Mouse (Mus musculus) kidney, postnatal 0 days (tissue): Measurements from ENCODE around the gene Lmcd1. TPM values are rescaled to one million over a fixed set of nuclear protein-coding genes. Genes with fewer than 3 reads are reported as not detected.

Experiments used
- ATAC-seq: fragments of 200-750 bp; cut with Nextera tagmentation; replicated peaks from 2 replicates; pipeline ENCODE4 v1.8.0; 2017; ENCODE audit warnings: low read depth, moderate number of reproducible peaks, moderate TSS enrichment, moderate library complexity; ENCODE audit not compliant: low FRiP score
- DNase-seq: peaks from one replicate; pipeline ENCODE4 v3.0.0-alpha.2; 2016; ENCODE audit warnings: low spot score
- H3K27ac ChIP-seq: fragments of 300-500 bp; sonication (generic); 2 replicates; pipeline ENCODE4 v1.5.1; 2014; ENCODE audit warnings: mild to moderate bottlenecking
- H3K27me3 ChIP-seq: fragments of 300-500 bp; sonication (generic); 2 replicates; pipeline ENCODE4 v1.6.1; 2014; ENCODE audit warnings: low read length, mixed read lengths; ENCODE audit not compliant: insufficient read depth
- H3K36me3 ChIP-seq: fragments of 300-500 bp; sonication (generic); 2 replicates; pipeline ENCODE4 v1.6.1; 2014; ENCODE audit warnings: low read length, mixed read lengths; ENCODE audit not compliant: insufficient read depth
- H3K4me1 ChIP-seq: fragments of 300-500 bp; sonication (generic); replicated peaks from 2 replicates; pipeline ENCODE4 v1.6.1; 2014; ENCODE audit warnings: antibody characterized with exemption, low read length, mixed read lengths; ENCODE audit not compliant: insufficient read depth
- H3K4me2 ChIP-seq: fragments of 300-500 bp; sonication (generic); 2 replicates; pipeline ENCODE4 v1.6.1; 2014; ENCODE audit warnings: mild to moderate bottlenecking, low read length, moderate library complexity, mixed read lengths
- H3K4me3 ChIP-seq: fragments of 300-500 bp; sonication (generic); replicated peaks from 2 replicates; pipeline ENCODE4 v1.5.1; 2014; ENCODE audit warnings: low read depth, low read length
- H3K9ac ChIP-seq: fragments of 300-500 bp; sonication (generic); 2 replicates; pipeline ENCODE4 v1.6.1; 2014; ENCODE audit warnings: low read depth, low read length
- H3K9me3 ChIP-seq: fragments of 300-500 bp; sonication (generic); replicated peaks from 2 replicates; pipeline ENCODE4 v1.6.1; 2016; ENCODE audit warnings: low read length, inconsistent platforms, mixed read lengths
- CTCF ChIP-seq: IDR thresholded peaks from 2 replicates; pipeline ENCODE4 v1.5.1; 2016; ENCODE audit warnings: antibody characterized with exemption, low read depth, mild to moderate bottlenecking, moderate library complexity
- WGBS: fragments of 180-500 bp; shearing (Covaris S2); extraction: QIAGEN DNeasy Blood & Tissue Kit; methylation state at CpG from one replicate; pipeline ENCODE4 v1.1.7; 2014; 5-methylcytosine and 5-hydroxymethylcytosine counted together
- polyA plus RNA-seq: library from polyadenylated mRNA; unstranded; fragments of >200 nt; fragmentation: Nextera tagmentation; extraction: Ambion mirVana; gene quantifications from 2 replicates; pipeline ENCODE4 v1.2.1, GENCODE M21; 2015

The Lmcd1 gene
- polyA plus RNA-seq, 1 experiment from 2014 or later = 34.4 TPM

DNA sequence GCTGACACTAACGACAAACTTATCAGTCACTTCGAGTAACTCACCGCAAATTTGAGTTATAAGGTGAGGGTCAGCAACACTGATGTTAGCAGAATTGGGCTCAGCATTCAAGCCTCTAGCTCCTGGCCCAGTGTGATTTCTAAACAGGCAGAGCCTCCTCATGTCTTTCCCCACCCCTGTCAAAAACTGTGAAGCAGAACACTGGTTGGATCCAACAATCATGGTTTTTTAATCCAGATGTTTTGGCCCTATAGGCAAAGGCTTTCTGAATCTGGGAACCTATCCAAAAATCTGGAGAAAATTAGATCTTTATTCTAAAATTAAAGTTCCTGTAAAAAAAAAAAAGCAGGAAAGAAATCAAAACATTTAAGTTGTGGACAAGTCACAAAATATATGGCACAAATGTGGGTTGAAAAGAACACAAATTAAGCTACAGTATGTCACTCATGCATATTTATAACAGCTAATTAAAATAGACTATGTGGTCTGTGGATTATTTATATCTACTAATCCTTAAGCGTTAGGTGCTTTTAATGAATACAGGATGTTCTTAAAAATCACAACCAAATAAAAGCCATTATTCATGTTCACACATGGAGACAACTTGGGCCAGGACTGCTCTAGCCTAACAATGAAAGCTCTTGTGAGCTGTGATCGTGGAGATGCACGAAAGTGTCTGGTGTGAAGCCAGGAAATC lies 5.7 kb upstream of the Lmcd1 start:
- Histone ChIP-seq H3K4me3 (no peak overlapping the region), H3K4me2 (no peak overlapping the region), H3K9me3 (no peaks in the 10 kb centered on the region), H3K9ac (no peak overlapping the region), H3K27me3 (no peaks in the 10 kb centered on the region), H3K27ac (no peak overlapping the region), H3K4me1 (no peaks in the 10 kb centered on the region), H3K36me3 (no peaks in the 10 kb centered on the region)
- ATAC-seq = no peak
- TF ChIP-seq CTCF = no peak
- 63% methylated on average over 6 of the region's 6 CpGs for WGBS
- DNase-seq = peak; percentile 53

GRCm38 (mm10) chr6:112274261-112275055 lies 900 bp downstream of the Lmcd1 start:
- peak; percentile 81 for DNase-seq
- H3K4me1 ChIP-seq = peaks cover 14% of the 10 kb centered on the region; the same call in 1 of the 2 replicates
- 25% methylated on average over 9 of the region's 9 CpGs for WGBS
- H3K27ac ChIP-seq = peak overlapping the region; percentile 70
- TF ChIP-seq CTCF = no peak
- no peaks in the 10 kb centered on the region for H3K9me3 ChIP-seq
- peak overlapping the region; percentile 67 for H3K4me2 ChIP-seq
- 0 out of 2 replicates have a peak overlapping the region, but pooled peaks have one; percentile 24 for H3K9ac ChIP-seq
- peak overlapping the region; percentile 31 for H3K4me3 ChIP-seq
- ATAC-seq = peak; percentile 63
- no peaks in the 10 kb centered on the region for H3K36me3 ChIP-seq
- no peaks in the 10 kb centered on the region for H3K27me3 ChIP-seq

DNA sequence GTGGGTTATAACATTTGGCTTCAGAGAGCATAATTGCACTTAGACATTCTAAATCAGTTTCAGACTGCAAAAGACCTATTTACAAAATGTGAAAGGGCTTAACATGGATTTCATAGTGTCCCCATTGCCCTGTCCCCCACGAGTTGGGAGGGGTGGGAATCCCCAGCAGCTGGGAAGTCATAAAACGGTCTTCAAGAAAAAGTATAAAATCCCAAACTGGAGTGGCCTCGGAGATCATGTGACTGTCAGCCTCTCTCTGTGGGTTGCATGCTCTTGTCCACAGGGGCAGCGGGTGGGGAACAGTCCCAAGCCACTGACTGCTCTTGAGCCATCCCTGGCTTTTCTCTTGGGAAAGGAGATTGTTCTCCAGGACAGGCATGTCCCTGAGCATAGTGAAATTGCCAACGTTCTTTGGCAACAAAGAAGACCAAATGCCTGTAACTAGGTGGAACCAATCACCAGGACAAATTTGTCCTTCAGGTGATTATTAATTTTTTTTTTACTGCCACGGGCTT lies 2.2 kb downstream of the Lmcd1 start:
- no peaks in the 10 kb centered on the region for H3K9me3 ChIP-seq
- H3K27ac ChIP-seq = no peak overlapping the region
- H3K4me2 ChIP-seq = 0 out of 2 replicates have a peak overlapping the region, but pooled peaks have one; percentile 67
- 55% methylated on average over 6 of the region's 6 CpGs for WGBS
- no peaks in the 10 kb centered on the region for H3K36me3 ChIP-seq
- no peaks in the 10 kb centered on the region for H3K27me3 ChIP-seq
- DNase-seq = peak; percentile 46
- peaks cover 14% of the 10 kb centered on the region; the same call in 1 of the 2 replicates for H3K4me1 ChIP-seq
- H3K9ac ChIP-seq = no peak overlapping the region
- no peak for ATAC-seq
- H3K4me3 ChIP-seq = no peak overlapping the region
- TF ChIP-seq CTCF = no peak

DNA sequence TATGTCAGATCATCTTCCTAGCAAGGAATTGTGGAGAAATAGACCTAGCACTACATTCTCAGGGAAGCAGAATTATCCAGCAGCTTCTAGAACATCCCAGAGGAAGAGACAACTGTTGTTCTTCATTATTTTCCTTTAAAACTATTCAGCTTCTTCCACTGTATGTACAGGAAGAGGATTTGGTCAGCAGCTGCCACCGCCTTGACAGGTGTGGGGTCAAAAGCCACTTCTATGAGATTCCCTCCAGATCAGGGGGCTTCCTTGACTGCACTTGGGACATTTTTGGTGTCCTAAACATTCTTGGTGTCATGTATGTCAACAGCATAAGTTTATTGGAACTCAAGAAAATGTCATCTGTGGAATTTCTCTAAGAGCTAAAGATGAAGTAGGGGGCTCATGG lies 5.2 kb downstream of the Lmcd1 start:
- no peak for ATAC-seq
- no peaks in the 10 kb centered on the region for H3K36me3 ChIP-seq
- no peak for DNase-seq
- no peak overlapping the region for H3K27ac ChIP-seq
- no peak for TF ChIP-seq CTCF
- H3K9me3 ChIP-seq = no peaks in the 10 kb centered on the region
- 88% methylated on average over 1 of the region's 1 CpGs for WGBS
- no peak overlapping the region for H3K9ac ChIP-seq
- no peaks in the 10 kb centered on the region for H3K27me3 ChIP-seq
- peaks cover 17% of the 10 kb centered on the region for H3K4me1 ChIP-seq
- no peak overlapping the region for H3K4me3 ChIP-seq
- H3K4me2 ChIP-seq = no peak overlapping the region

DNA sequence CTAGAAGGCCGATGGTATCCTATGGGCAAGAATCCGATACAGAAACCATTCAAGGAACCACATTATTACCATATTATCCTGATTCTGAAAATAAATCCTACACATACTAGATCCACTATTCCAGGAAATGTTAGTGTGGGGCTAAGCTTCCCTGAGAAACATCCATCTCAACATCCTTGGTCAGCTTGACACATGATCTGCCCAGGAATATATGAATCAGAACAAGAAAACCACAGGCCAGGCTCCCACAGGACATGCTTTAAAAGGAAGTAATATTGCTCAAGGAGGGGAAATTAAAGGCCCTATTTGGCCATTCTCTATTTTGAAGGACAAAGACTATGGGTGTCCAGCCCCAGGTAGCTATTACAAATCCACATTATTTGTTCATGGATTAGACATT lies 6.6 kb downstream of the Lmcd1 start:
- H3K4me3 ChIP-seq = no peak overlapping the region

GRCm38 (mm10) chr6:112280945-112281344 lies 7.4 kb downstream of the Lmcd1 start:
- DNase-seq (peak; percentile 92), ATAC-seq (peak; percentile 82)
- no peak overlapping the region for H3K4me2 ChIP-seq
- H3K9ac ChIP-seq = no peak overlapping the region
- H3K9me3 ChIP-seq = no peaks in the 10 kb centered on the region
- H3K36me3 ChIP-seq = no peaks in the 10 kb centered on the region
- 24% methylated on average over 3 of the region's 3 CpGs for WGBS
- H3K4me1 ChIP-seq = peaks cover 9% of the 10 kb centered on the region; the same call in 1 of the 2 replicates
- no peak for TF ChIP-seq CTCF
- H3K4me3 ChIP-seq = no peak overlapping the region
- no peak overlapping the region for H3K27ac ChIP-seq
- no peaks in the 10 kb centered on the region for H3K27me3 ChIP-seq

More for the DNA sequence above, 6.6 kb downstream of the Lmcd1 start:
- Histone ChIP-seq H3K27me3 (no peaks in the 10 kb centered on the region), H3K4me1 (peaks cover 11% of the 10 kb centered on the region), H3K9ac (no peak overlapping the region), H3K4me2 (no peak overlapping the region), H3K9me3 (no peaks in the 10 kb centered on the region), H3K36me3 (no peaks in the 10 kb centered on the region), H3K27ac (no peak overlapping the region)
- WGBS = 83% methylated on average over 2 of the region's 2 CpGs
- no peak for TF ChIP-seq CTCF
- DNase-seq (no peak), ATAC-seq (no peak)
